Mouse (Mus musculus) naive thymus-derived CD4-positive, alpha-beta T cell, adult 5 months (primary cell): ENCODE measurements around the gene Olfr32. TPM values are rescaled to one million over a fixed set of nuclear protein-coding genes. Genes with fewer than 3 reads are reported as not detected.

Experiments
- polyA plus RNA-seq: library from polyadenylated mRNA; unstranded; fragments of 100-300 nt; shearing (Covaris generic); gene quantifications from one replicate; pipeline ENCODE4 v1.2.1, GENCODE M21; 2017

Gene Olfr32
- polyA plus RNA-seq, result not detected

GRCm38 (mm10) chr2:90142196-90142595 lies at the start of gene Olfr32:
TSS of gene Olfr32 (minus strand) at chr2:90142296.

GRCm38 (mm10) chr2:90152991-90153390 lies 10.9 kb upstream of the Olfr32 start, which contains the start of gene Olfr1270:
TSS of gene Olfr1270 (minus strand) at chr2:90153091.

GRCm38 (mm10) chr2:90121312-90121711 lies 20.8 kb downstream of the Olfr32 start, which contains the start of gene Olfr1269:
TSS of gene Olfr1269 (minus strand) at chr2:90121412.

Other genes starting within 250 kb of the Olfr32 start
- not detected for gene Olfr1258, start 215.0 kb downstream of the Olfr32 start, polyA plus RNA-seq
- gene Olfr1259, start 193.6 kb downstream of the Olfr32 start, polyA plus RNA-seq, result not detected
- 0.11 TPM for gene Olfr1260, start 168.0 kb downstream of the Olfr32 start, polyA plus RNA-seq
- gene Olfr1261, start 151.1 kb downstream of the Olfr32 start, polyA plus RNA-seq, result not detected
- gene Olfr1262, start 142.2 kb downstream of the Olfr32 start, polyA plus RNA-seq, result not detected
- not detected for gene Olfr1263, start 130.2 kb downstream of the Olfr32 start, polyA plus RNA-seq
- not detected for gene Olfr1264, start 116.7 kb downstream of the Olfr32 start, polyA plus RNA-seq
- gene Olfr1265, start 107.0 kb downstream of the Olfr32 start, polyA plus RNA-seq, result 0.10 TPM
- not detected for gene Olfr140, start 78.7 kb downstream of the Olfr32 start, polyA plus RNA-seq
- not detected for gene Olfr1269, start 20.9 kb downstream of the Olfr32 start, polyA plus RNA-seq
- not detected for gene Olfr1270, start 10.8 kb upstream of the Olfr32 start, polyA plus RNA-seq
- not detected for gene Olfr1506, start 82.2 kb upstream of the Olfr32 start, polyA plus RNA-seq
- not detected for gene Olfr142, start 115.3 kb upstream of the Olfr32 start, polyA plus RNA-seq
- gene Olfr1271, start 128.7 kb upstream of the Olfr32 start, polyA plus RNA-seq, result not detected
- not detected for gene Olfr1272, start 150.5 kb upstream of the Olfr32 start, polyA plus RNA-seq
- gene Gm13769, start 179.9 kb upstream of the Olfr32 start, polyA plus RNA-seq, result not detected